Mouse (Mus musculus): ENCODE results near the gene Sema7a.

The Sema7a gene

DNA sequence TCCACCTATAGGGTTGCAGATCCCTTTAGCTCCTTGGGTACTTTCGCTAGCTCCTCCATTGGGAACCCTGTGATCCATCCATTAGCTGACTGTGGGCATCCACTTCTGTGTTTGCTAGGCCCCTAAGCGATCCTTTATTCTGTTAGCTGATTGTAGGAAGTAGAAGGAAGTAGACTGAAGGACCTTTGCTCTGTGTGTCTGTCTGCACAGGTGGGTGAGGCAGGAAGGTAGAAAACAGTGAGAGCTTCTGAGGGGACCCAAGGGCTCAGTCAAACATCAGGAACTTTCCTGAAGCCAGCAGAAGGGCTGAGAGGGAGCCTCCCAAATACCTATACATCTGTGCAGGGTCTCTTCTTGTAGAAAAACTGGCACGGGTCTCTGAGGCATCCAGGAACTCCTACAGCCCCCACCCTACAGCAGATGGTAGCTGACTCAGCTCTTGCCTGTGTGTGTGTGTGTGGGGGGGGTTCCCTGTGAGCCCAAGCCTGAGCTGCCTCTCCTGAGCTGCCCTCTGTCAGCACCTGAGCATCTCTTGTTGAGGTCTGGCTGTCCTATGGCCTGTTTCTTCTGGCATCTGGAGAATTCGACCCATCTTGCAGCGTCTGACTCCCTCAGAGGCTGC, 35.4 kb downstream of the Sema7a start:
- no peak for DNase-seq (ENCODE audit: low read depth, low spot score)

DNA sequence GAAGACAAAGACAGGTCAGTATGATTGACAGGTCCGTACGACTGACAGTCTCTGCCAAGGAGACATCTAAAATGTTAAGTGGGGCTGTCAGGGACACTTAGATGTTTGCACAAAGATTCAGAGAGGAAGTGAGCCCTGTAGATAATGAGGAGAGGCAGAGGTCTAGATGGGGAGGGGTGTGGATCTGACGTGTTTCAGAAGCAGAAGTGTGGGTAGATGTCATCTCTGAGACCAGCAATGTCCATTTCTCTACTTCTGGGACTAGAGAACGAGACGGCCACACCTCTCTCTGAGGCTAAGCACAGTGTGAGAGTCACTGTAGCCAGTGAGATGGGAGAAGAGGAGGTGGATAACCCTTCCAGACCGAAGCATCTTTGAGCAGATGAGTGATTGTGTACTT, 38.1 kb downstream of the Sema7a start:
- no peak for DNase-seq (ENCODE audit: low read depth, low spot score)

- DNase-seq (ENCODE audit: low read depth, low spot score) = no peak
Measured at GRCm38 (mm10) chr9:57978858-57979257, 38.9 kb downstream of the Sema7a start.

DNA sequence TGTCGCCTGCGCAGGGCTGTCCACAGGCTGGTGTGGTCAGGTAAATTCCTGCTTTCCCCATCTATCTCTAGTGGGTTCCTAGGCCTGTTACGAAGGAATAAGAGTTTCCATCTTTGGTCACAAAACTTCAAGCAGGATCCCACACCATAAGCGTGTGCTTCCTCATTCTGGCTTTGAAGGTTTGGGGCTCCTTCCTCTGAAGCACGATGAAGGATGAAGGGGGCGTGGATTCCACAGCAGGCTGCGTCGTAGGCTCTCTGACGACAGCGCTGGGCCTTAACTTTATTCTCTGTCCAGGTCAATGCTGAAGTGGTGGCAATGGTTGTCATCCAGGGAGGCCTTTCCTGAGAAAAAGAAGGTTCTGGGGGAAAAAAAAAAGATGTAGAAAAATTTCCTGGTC, 40.7 kb downstream of the Sema7a start:
- no peak for DNase-seq (ENCODE audit: low read depth, low spot score)

GRCm38 (mm10) chr9:57985304-57985703, 45.4 kb downstream of the Sema7a start:
- no peak for DNase-seq (ENCODE audit: low read depth, low spot score)

GRCm38 (mm10) chr9:57986293-57986692, 46.4 kb downstream of the Sema7a start:
- no peak for DNase-seq (ENCODE audit: low read depth, low spot score)

DNA sequence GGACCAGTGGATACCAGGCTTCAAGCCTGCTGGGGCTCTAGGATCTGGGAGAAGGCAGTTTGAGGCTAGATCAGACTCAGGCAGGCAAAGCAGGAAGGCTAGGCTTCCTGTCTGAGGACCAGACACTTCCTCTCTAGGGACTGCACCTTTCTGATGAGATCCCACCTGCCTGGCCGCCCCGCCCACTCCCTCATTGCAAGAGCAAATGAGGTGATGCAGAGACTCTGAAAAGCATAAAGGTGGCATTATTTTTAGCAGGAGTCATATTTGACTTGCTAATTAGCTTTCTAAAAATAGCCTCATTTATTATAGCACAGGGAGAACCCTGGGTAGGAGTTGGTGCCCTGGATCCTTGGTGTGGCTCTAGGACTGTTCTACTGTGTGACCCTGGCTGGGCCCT, 48.2 kb downstream of the Sema7a start:
- no peak for DNase-seq (ENCODE audit: low read depth, low spot score)

DNA sequence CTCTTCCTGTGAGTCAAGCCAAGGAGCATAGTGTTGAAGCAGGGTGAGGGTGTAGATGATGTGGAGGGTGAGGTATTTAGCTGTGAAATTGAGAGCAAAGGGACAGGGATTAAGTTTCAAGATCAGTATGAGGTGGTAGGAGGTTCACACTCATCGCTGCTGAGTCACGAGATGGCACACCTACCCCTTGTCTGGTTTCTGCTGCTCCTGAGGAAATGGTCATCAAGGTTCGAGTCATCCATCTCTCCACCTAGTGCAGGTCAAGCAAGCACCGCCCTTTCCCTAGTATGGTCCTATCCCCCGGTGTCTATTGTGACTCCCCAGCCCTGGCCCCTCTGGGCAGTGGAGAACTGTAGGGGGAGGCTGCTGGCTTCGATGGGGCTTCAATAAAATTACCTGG, 49.4 kb downstream of the Sema7a start:
- DNase-seq (ENCODE audit: low read depth, low spot score) = peak; percentile 66

- DNase-seq (ENCODE audit: low read depth, low spot score) = peak; percentile 75
Measured at GRCm38 (mm10) chr9:57990438-57991110, 50.7 kb downstream of the Sema7a start.

DNA sequence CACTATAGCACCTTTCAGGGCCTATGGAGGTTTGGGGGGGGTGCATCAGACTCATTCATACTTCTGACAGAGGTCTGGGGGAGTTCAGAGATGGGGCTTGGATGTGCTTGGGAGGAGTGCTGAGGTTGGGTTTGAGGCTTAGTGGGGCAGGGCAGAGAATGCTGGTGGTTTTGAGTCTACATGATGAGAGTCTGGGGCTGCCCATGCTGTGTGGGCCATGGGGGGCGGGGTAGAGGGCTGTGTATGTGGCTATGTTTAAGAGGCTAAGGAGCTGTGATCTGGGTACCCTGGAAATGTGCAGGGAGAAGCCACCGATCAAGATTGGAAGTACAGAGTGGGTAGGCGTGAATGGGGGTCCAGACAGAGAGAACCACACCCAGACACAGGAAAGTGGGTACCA, 52.1 kb downstream of the Sema7a start:
- DNase-seq (ENCODE audit: low read depth, low spot score) = no peak

DNA sequence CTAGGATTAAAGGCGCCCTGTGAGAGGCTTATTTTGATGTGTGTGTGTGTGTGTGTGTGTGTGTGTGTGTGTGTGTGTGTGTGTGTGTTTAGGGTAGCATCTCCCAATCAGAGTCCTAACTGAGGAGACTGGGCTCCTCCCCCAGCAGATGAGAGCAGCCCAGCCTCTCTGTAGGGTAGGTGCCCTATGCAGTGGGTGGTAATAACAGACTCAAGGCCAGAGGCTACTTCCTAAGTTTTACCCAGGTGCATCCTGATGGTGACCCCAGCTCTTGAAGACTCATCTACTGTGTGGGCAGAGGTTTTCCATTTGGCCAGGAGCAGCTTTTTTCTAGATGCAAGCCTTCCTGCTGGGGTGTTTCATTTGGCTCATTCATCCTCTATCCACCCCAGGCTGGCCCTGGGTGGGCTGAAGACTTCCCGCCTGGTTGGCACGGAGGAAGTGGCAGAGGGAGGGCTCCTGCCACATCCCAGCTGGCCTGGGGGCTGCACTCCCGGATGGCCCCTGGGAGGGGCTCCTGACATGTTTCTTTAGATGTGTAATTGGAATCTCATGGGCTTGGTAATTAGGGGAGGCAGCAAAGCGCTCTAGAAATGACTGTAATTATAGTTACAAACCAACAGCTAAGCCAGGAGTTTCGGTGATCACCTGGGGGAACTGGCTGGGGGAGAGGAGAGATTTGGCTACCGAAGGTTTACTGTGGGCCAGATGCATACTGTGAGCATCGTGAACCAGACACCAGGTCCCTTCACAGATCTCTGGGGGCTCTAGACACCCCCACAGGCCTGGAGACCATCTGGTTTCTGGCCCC, 53.1 kb downstream of the Sema7a start:
- no peak for DNase-seq (ENCODE audit: low read depth, low spot score)

DNA sequence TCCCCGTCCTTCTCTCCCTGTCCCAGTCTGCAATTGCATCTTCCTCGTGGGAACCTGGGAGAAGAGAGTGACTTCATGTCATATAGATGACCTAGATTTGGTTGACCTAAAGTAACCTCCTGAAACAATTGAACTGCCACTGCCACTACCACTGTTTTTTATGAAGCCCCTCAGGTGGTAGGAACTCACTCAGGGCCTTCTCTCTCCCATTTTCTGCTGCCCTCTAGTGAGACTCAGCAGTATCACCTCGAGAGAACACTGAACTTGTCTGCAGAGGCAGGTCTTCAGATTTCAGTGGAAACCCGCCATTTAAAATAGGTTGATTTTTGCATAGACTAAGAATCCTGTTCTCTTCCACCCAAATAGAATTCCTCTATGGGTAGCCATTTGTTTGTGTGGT, 55.4 kb downstream of the Sema7a start:
- DNase-seq (ENCODE audit: low read depth, low spot score) = peak; percentile 41

DNA sequence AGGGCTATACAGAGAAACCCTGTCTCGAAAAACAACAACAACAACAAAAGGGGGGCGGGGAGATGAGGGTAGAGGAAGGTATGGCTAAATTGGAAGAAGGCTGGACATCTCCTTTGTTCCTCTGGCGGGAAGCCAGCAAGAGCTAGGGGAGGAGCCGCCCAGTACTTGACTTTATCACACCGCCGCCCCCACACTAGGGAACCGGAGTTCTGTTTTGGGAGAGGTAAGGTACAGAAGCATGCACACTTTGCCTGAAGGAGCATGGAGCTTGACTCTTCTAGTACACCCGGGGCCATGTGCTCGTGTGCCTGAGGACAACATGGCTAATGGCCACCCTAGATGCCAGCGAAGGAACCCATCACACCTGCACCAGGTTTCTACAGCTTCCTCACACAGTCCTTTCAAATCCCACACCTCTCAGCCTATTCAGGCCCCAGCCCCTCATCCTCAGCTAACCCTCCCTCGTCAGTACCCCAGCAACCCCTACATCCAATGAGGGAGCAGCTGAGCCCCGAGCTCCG, 57.7 kb downstream of the Sema7a start:
- no peak for DNase-seq (ENCODE audit: low read depth, low spot score)

DNA sequence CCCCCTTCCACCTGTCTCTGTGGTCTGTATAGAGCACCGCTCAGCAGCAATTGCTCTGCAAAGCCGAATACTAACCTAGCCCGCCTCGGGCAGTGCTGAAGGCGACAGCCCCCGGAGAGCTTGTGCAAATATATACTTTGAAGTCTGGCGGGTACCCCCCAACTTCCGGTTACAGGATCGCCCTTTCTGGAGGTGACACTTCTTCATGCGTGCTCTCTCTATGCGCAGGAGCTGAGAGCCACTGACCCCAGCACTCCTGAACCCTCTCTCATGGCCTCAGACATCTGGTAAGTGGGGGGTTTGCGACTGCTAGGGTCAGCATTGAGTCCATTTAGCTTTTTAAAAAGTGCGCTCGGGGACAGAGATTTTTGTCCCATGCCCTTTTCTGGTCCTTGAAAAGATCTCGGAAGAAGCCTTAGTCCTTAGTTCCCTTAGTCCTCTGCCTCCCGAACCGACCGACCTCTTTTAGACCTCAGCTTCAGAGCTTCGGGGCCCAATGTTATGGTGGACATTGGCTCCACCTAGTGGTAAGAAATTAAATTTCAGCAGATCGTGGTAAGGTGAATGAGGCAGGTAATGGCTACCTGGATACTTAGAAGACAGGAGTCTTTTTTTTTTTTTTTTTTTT, 58.2 kb downstream of the Sema7a start:
- DNase-seq (ENCODE audit: low read depth, low spot score) = peak; percentile 78

DNA sequence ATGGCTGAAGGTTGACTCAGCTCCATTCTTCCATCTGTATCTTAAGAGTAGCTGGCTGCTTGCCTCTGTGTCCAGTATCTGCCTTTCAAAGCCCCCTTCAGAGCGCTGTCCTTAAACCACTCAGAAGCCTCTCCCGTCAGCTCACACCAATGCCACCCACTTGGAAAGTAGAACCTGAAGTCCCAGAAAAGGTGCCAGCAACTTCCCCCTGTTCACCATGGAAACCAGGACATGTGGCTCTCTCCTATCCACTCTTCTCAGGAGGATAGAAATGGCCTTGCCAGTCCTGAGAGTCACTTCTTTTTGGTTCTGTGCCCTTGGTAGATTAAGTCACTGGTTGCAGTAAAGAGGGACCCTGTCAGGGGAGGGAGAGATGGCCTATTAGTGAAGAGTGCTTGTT, 58.8 kb downstream of the Sema7a start:
- no peak for DNase-seq (ENCODE audit: low read depth, low spot score)

DNA sequence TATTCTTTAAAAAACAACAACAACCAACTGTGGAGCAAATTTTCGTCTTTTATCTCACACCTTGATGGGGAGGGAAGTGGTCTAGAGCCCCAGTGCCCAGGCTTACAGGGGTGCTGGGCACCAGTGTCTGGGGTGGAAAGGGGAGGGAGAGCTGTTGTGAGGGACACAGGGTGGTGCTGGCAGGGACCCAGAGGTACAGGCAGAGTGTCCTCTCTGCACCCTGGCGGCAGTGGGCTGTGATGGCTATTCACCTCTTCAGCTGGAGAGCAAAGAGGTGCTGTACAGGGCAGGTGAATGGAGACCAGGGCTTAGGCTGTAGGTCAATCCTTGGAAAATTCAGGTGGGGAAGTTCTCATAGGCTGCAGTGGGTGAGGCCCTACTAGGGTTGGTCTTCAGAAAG, 59.8 kb downstream of the Sema7a start:
- no peak for DNase-seq (ENCODE audit: low read depth, low spot score)

GRCm38 (mm10) chr9:58003272-58003671, 63.4 kb downstream of the Sema7a start:
- DNase-seq (ENCODE audit: low read depth, low spot score) = no peak

DNA sequence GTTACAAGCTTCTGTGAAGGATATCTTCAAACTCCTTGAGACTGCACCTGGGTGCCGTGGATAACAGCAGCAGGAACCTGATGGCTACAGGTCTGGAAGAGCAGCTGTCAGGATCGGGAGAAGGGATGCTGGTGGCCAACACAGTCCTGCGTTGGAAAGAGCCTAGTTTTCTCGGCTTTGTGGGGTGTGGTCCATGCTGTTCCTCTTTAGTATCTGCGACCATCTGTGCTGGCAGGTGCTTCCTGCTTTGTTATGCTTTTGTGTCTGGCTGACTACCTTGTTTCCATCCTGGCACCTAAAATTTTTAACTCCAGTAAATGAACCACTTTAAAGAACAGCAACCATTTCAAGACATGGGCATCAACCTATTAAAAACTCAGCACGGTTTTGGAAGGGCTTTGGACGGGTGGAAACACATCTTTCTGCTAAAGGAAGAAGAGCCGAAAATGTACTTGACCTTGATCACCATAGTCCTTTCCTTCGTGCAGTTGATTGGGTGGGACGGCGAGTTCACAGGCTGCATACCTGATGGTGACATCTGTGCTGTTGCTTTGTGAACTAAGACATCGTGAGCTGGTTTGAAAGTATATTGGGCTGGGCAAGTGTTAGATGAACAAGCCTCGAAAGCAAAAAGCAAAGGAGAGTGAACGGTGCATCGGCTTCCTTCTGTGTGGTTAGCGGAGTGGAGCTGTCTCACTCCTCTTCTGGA, 66.0 kb downstream of the Sema7a start, which contains the start of gene Cyp11a1:
Gene Cyp11a1 (plus strand): TSS at position 659 of the 709 bp plus-strand sequence.
- DNase-seq (ENCODE audit: low read depth, low spot score) = no peak

- DNase-seq (ENCODE audit: low read depth, low spot score) = no peak
Measured at GRCm38 (mm10) chr9:58008336-58009014, 68.6 kb downstream of the Sema7a start.

- peak; percentile 53 for DNase-seq (ENCODE audit: low read depth, low spot score)
Measured at GRCm38 (mm10) chr9:58009015-58009362, 69.1 kb downstream of the Sema7a start.

- DNase-seq (ENCODE audit: low read depth, low spot score) = no peak
Measured at GRCm38 (mm10) chr9:58009588-58009987, 69.7 kb downstream of the Sema7a start.

Data from 3T3-L1 (cell line).